Mouse (Mus musculus) kidney, postnatal 4 days (tissue): ENCODE measurements at regions not wholly inside any gene's neighbourhood (a gene's known extent, or its start where the extent isn't known, plus 50 kb on each side); places are given as distances from the start of the nearest gene placed in this dataset.
A peak's percentile ranks its signal among the peaks of the same experiment; 100 is the strongest.

ENCODE experiments used
- DNase-seq, 2 experiments: peaks; one replicate each; pipeline ENCODE4 v3.0.0; 2021; ENCODE audit warnings: mixed read lengths in 2 of 2

- DNase-seq = peak in 1 of 2 experiments; percentile 68
Measured at GRCm38 (mm10) chr8:25331161-25331776, 507.1 kb upstream of the Adam5 start.

GRCm38 (mm10) chr8:25329791-25330190, 505.6 kb upstream of the Adam5 start:
- peak in 1 of 2 experiments; percentile 52 for DNase-seq

GRCm38 (mm10) chr8:25328318-25328717, 504.1 kb upstream of the Adam5 start:
- DNase-seq = no peak

GRCm38 (mm10) chr8:25326930-25327329, 502.8 kb upstream of the Adam5 start:
- no peak for DNase-seq

- DNase-seq = no peak
Measured at GRCm38 (mm10) chr8:25326257-25326656, 502.1 kb upstream of the Adam5 start.

GRCm38 (mm10) chr8:25324731-25325130, 500.6 kb upstream of the Adam5 start:
- no peak for DNase-seq

- peak in 1 of 2 experiments; percentile 54 for DNase-seq
Measured at GRCm38 (mm10) chr8:25323643-25324420, 499.7 kb upstream of the Adam5 start.

- no peak for DNase-seq
Measured at GRCm38 (mm10) chr8:25316383-25316782, 492.2 kb upstream of the Adam5 start.

- peak in 1 of 2 experiments; percentile 31 for DNase-seq
Measured at GRCm38 (mm10) chr8:25311811-25312533, 487.8 kb upstream of the Adam5 start.

- DNase-seq = no peak
Measured at GRCm38 (mm10) chr8:25307956-25308355, 483.8 kb upstream of the Adam5 start.

- peak in 1 of 2 experiments; percentile 44 for DNase-seq
Measured at GRCm38 (mm10) chr8:25307511-25307910, 483.3 kb upstream of the Adam5 start.

- peak; percentile 70 to 75 for DNase-seq
Measured at GRCm38 (mm10) chr8:25306769-25307491, 482.8 kb upstream of the Adam5 start.
